Mouse (Mus musculus) liver, adult 2 months (tissue): ENCODE measurements around the gene Gm438. TPM values are rescaled to one million over a fixed set of nuclear protein-coding genes. Genes with fewer than 3 reads are reported as not detected.

Experiments
- DNase-seq: peaks from one replicate; pipeline ENCODE4 v3.0.0-alpha.2; 2011; ENCODE audit warnings: low read depth, low spot score; ENCODE audit errors: extremely low read depth
- H3K27ac ChIP-seq: fragments of 200-500 bp; replicated peaks from 2 replicates; pipeline ENCODE4 v1.5.1; 2012; ENCODE audit warnings: low read depth, mild to moderate bottlenecking, control low read depth, inconsistent platforms, low read length; ENCODE audit not compliant: insufficient read depth
- H3K27me3 ChIP-seq: fragments of 200-500 bp; 2 replicates; pipeline ENCODE4 v1.6.1; 2012; ENCODE audit warnings: mild to moderate bottlenecking, moderate library complexity, low read length, inconsistent platforms; ENCODE audit not compliant: control insufficient read depth, insufficient read depth
- H3K36me3 ChIP-seq: fragments of 200-500 bp; 2 replicates; pipeline ENCODE4 v1.6.1; 2012; ENCODE audit warnings: low read length, inconsistent platforms; ENCODE audit not compliant: control insufficient read depth, insufficient read depth
- H3K4me1 ChIP-seq: fragments of 200-500 bp; 2 replicates; pipeline ENCODE4 v1.6.1; 2011; ENCODE audit warnings: low read length; ENCODE audit not compliant: control insufficient read depth, insufficient read depth
- H3K4me3 ChIP-seq: fragments of 200-500 bp; 2 replicates; pipeline ENCODE4 v1.5.1; 2011; ENCODE audit warnings: low read depth, mild to moderate bottlenecking, control low read depth, low read length, moderate library complexity; ENCODE audit not compliant: insufficient read depth
- H3K79me2 ChIP-seq: fragments of 200-500 bp; 2 replicates; pipeline ENCODE4 v1.6.1; 2012; ENCODE audit warnings: inconsistent platforms, mild to moderate bottlenecking, low read length, moderate library complexity; ENCODE audit not compliant: control insufficient read depth, insufficient read depth
- H3K9ac ChIP-seq: fragments of 200-500 bp; 2 replicates; pipeline ENCODE4 v1.6.1; 2012; ENCODE audit warnings: low read depth, mild to moderate bottlenecking, control low read depth, inconsistent platforms, low read length
- CTCF ChIP-seq: fragments of 200-500 bp; IDR thresholded peaks from 2 replicates; pipeline ENCODE4 v1.5.1; 2011; ENCODE audit warnings: low read depth, low read length, control low read depth
- POLR2A ChIP-seq: fragments of 200-500 bp; IDR thresholded peaks from 2 replicates; pipeline ENCODE4 v1.6.1; 2011; ENCODE audit warnings: low read length, control low read depth; ENCODE audit not compliant: insufficient read depth; ENCODE audit errors: extremely low read depth
- WGBS: fragments of 180-500 bp; shearing (Covaris S2); methylation state at CpG from one replicate; pipeline ENCODE4 v1.1.7; 2018; 5-methylcytosine and 5-hydroxymethylcytosine counted together
- polyA plus RNA-seq: library from polyadenylated mRNA; depleted of rRNA; stranded (reverse); fragments of >200 nt; gene quantifications from 2 replicates; pipeline ENCODE4 v1.2.3, GENCODE M21; 2012; rRNA removed
- total RNA-seq: library from RNA; depleted of rRNA; stranded (reverse); fragments of >200 nt; gene quantifications from 2 replicates; pipeline ENCODE4 v1.2.3, GENCODE M21; 2014; rRNA removed

Gene Gm438
- total and polyA plus RNA-seq, 2 experiments = not detected

DNA sequence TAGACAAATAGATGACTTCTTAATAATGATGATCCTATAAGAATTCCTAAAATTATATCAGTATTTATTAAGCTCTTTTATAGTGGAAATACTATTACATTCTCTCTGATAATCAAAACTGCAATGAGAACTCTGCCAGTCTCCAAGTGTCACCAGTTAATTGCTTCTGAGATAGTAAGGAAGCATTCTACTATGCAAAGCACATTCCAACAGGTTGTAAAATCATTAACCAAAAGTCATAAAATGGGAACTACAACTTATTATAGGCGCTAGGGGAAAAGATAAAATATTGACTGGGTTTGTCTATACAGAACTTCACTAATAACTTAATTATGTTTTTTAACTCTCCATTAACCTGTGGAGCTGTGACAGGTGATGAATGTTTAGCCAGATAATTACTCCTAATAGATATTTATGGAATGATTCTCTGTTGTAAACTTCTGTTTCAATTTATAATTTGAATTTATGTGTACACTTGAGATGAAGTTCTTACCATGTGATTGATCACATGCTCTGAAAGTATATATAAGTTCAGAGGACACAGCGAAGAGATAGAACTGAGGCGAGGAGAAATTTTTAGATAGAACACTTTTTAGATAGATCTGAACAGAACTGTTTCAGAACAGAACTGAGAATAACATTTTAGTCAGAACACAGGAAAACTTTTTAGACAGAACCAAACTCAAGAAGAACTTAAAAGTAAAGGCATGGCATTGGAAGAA, 3.7 kb downstream of the Gm438 start:
- Histone ChIP-seq H3K36me3 (no peaks in the 10 kb centered on the region), H3K4me1 (no peaks in the 10 kb centered on the region), H3K27me3 (no peaks in the 10 kb centered on the region), H3K4me3 (no peak overlapping the region), H3K27ac (no peak overlapping the region), H3K79me2 (no peaks in the 10 kb centered on the region), H3K9ac (no peak overlapping the region)
- 66% methylated on average over 3 of the region's 3 CpGs for WGBS
- TF ChIP-seq POLR2A = no peak
- TF ChIP-seq CTCF = no peak
- DNase-seq = no peak

DNA sequence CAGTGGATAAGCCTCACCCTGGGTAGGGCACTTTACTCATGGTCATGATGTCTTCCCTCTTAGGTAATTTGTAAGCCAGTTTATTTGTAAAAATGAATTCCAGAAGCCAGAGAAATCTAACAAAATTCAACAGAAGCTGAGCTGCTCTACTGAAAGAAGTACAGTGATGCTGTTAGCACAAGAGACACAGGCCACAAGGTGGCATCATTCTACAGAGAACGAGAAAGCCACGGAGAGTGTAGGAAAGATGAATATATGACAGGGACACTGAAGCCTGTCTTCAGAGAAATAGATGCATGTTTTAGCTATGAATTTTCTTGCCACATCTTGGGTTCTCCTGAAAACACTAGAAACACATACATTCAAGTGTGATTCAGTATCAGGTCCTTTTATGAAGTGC, 20.7 kb downstream of the Gm438 start:
- Histone ChIP-seq H3K9ac (no peak overlapping the region), H3K79me2 (no peaks in the 10 kb centered on the region), H3K27me3 (no peaks in the 10 kb centered on the region), H3K36me3 (no peaks in the 10 kb centered on the region), H3K4me3 (no peak overlapping the region), H3K4me1 (no peaks in the 10 kb centered on the region), H3K27ac (no peak overlapping the region)
- no peak for TF ChIP-seq POLR2A
- TF ChIP-seq CTCF = no peak
- 29% methylated on average over 2 of the region's 2 CpGs for WGBS
- DNase-seq = peak; percentile 15

DNA sequence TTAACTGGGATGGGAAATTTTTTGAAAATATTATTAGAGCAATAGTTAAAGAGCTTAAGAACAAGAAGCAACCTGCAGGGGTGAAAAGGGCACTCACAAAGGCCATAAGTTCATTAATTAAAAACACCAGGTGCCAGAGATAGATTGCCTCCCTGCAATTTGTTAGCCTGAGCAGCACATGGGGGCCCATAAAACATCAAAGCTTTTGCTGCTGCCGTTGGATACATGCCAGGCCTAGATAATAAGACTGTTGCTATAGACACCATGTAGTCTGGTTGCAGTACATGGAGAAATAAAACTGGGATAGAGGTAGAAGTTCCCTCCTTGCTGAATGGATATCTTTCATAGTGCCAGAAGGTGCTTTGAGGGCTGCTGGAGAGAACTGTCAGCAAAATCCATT, 37.2 kb downstream of the Gm438 start:
- Histone ChIP-seq H3K9ac (no peak overlapping the region), H3K36me3 (no peaks in the 10 kb centered on the region), H3K79me2 (no peaks in the 10 kb centered on the region), H3K27me3 (no peaks in the 10 kb centered on the region), H3K4me3 (no peak overlapping the region), H3K4me1 (no peaks in the 10 kb centered on the region), H3K27ac (no peak overlapping the region)
- DNase-seq = no peak
- WGBS = 44% methylated on average over 1 of the region's 1 CpGs
- TF ChIP-seq POLR2A (no peak), CTCF (no peak)

Other genes starting within 250 kb of the Gm438 start
- not detected in 2 replicates for gene Gm13124, start 221.4 kb downstream of the Gm438 start, total RNA-seq
- gene Gm13124, start 221.4 kb downstream of the Gm438 start, polyA plus RNA-seq = not detected in 2 replicates
- gene Aadacl4, start 172.9 kb downstream of the Gm438 start, total RNA-seq = not detected in 2 replicates
- not detected in 2 replicates for gene Aadacl4, start 172.9 kb downstream of the Gm438 start, polyA plus RNA-seq
- gene Gm436, start 100.2 kb downstream of the Gm438 start, total RNA-seq = not detected in 2 replicates
- not detected in 2 replicates for gene Gm436, start 100.2 kb downstream of the Gm438 start, polyA plus RNA-seq
- gene Gm13178, start 65.2 kb downstream of the Gm438 start, total RNA-seq = not detected in 2 replicates
- gene Gm13178, start 65.2 kb downstream of the Gm438 start, polyA plus RNA-seq = not detected in 2 replicates
- gene Dhrs3, start 106.2 kb upstream of the Gm438 start, total RNA-seq = 85.5 and 109 TPM in 2 replicates
- gene Dhrs3, start 106.2 kb upstream of the Gm438 start, polyA plus RNA-seq = 225 and 231 TPM in 2 replicates